18 mouse cellular contexts compared by ENCODE assay signal in the genomic region with DNA sequence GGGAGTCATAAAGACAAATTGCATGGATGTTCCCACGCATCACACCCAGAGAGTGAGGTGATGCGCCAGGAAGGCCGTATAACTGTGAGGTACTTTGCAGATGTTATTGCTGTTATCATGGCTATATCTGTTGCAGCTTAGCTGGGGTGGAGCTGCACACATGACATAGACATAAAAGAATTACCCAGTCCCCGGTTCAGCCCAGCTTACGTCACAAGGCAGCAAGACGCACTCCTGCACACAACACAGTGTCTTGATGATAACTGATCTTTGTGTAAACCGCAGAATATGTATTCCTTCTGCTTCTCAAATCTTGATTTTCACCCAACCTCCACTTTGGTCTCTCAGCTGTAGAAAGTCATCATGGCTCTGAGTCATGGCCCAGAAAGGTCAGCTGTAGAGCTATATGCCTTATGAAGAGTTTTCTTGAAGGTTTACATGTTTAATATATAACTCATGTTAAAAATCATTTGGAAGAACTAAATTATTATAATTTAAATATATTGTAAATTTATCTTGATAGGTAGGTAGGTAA. TPM values are rescaled to one million over a fixed set of nuclear protein-coding genes. Genes with fewer than 3 reads are reported as not detected.
A peak's percentile ranks its signal among the peaks of the same experiment; 100 is the strongest.
DNase-seq lines count a peak whose midpoint lies in the region; TF ChIP-seq lines count a peak whose summit lies in the region.
"Had no signal": no experiment of that assay in that cellular context is flagged by ENCODE, and none has a peak within 500 bp of the region (broad histone marks: within the 10 kb centered on the region; RNA-seq: fewer than 3 reads in every experiment).

No protein-coding gene starts in this region.

- WGBS in lung, adult 2 months, result 86% methylated on average over 7 of the region's 7 CpGs

- peak; percentile 16 for DNase-seq in lung, postnatal 25 days (ENCODE audit: low spot score)
- no peak for DNase-seq in lung, adult 2 months
- peak; percentile 83 for DNase-seq in induced T-regulatory cell, adult 2 months (ENCODE audit: low read depth)
- peak; percentile 66 for DNase-seq in thymus, postnatal 0 days (ENCODE audit: low spot score)
- DNase-seq in cerebellum, adult 11 months, result no peak
- no peak for DNase-seq in ovary, postnatal 36 days (ENCODE audit: low spot score)
- no peak for DNase-seq in layer of hippocampus, postnatal 25 days (ENCODE audit: extremely low spot score in 1 of 2, low spot score in 1 of 2)
- DNase-seq in layer of hippocampus, postnatal 10 days (ENCODE audit: low spot score in 2 of 2), result no peak
- DNase-seq: adrenal gland, postnatal 36 days; cerebellum, adult 9-11 months; gastrocnemius, postnatal 36 days; layer of hippocampus, postnatal 36 days; right cerebral cortex, postnatal 25 days had no signal

- no peak for TF ChIP-seq CTCF in lung, adult 2 months (IDR thresholded peaks at IDR 0.05; ENCODE audit: insufficient read depth, low read length)

- no peak overlapping the region for H3K4me3 ChIP-seq in lung, adult 2 months (replicated peaks; ENCODE audit: extremely low read depth, low read depth, low read length)
- H3K4me3 ChIP-seq: embryonic facial prominence, embryonic 10.5 days; hindbrain, embryonic 15.5 days; kidney, embryonic 15.5 days; midbrain, embryonic 10.5 days; neural tube, embryonic 15.5 days had no signal

- peaks cover 4% of the 10 kb centered on the region for H3K4me1 ChIP-seq in lung, adult 2 months (ENCODE audit: control insufficient read depth, insufficient read depth, low read length)
- H3K4me1 ChIP-seq: embryonic facial prominence, embryonic 10.5 days; hindbrain, embryonic 15.5 days; kidney, embryonic 15.5 days; midbrain, embryonic 10.5 days; neural tube, embryonic 15.5 days had no signal

- no peak for TF ChIP-seq POLR2A in lung, adult 2 months (IDR thresholded peaks at IDR 0.05; ENCODE audit: borderline replicate concordance, extremely low read depth, low read depth, low read length)

RNA-seq across cellular contexts. Expression of a gene that starts 25.3 kb away (rescaled TPM):
- polyA plus RNA-seq in lung, adult 2 months (2012; rRNA removed), result 13.6 and 16.4 TPM in 2 replicates
- 91.6 and 101 TPM in 2 replicates for polyA plus RNA-seq in thymus, postnatal 0 days (2015; fragmentation: Nextera tagmentation; extraction: Ambion mirVana)
- 1 to 10 TPM; 5.4 to 5.8 TPM for total RNA-seq in layer of hippocampus, postnatal 25 days (2021)
- total RNA-seq in layer of hippocampus, postnatal 10 days (2021), result 1 to 10 TPM; 2.9 to 3.2 TPM

RNA-seq across cellular contexts. Expression of a gene that starts 46.3 kb away (rescaled TPM):
- 0.97 and 1.9 TPM in 2 replicates for polyA plus RNA-seq in lung, adult 2 months (2012; rRNA removed)
- polyA plus RNA-seq in thymus, postnatal 0 days (2015; fragmentation: Nextera tagmentation; extraction: Ambion mirVana), result 6.2 and 8.7 TPM in 2 replicates
- total RNA-seq in layer of hippocampus, postnatal 25 days (2021), result under 1 TPM in 1 of 2 experiments, not detected in 1; 0.30 TPM
- under 1 TPM in 1 of 2 experiments, not detected in 1; 0.36 TPM for total RNA-seq in layer of hippocampus, postnatal 10 days (2021)
- total RNA-seq: layer of hippocampus, postnatal 36 days had no signal

Comparison
In these comparisons a context has a peak if more than half of its experiments do, and no peak if none do; other contexts are left out.
1. DNase-seq: peak in lung, postnatal 25 days (single experiment), induced T-regulatory cell, adult 2 months (single experiment) and thymus, postnatal 0 days (single experiment); none in lung, adult 2 months (single experiment), cerebellum, adult 11 months (single experiment), ovary, postnatal 36 days (single experiment), layer of hippocampus, postnatal 25 days (0 of 2) and layer of hippocampus, postnatal 10 days (0 of 2).